ENCODE assay signal across 12 mouse cellular contexts in the genomic region with DNA sequence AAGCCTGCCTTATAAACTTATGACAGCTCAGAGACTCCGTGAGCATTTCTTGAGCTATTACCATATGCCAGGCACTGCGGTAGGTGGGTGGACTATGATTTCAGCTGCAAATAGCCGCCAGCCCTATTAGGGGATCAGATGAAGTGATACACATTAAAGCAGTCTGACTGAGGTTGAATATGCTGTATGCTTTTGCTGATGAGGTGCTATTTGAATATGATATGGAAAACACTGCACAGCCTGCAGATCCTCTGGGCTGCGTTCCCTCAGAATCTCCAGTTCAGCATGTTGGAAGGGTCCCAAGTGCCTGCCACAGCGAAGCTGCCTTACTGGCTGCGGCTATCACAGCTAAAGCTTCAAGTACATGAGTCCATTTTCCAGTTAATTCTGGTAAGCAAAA. TPM values are rescaled to one million over a fixed set of nuclear protein-coding genes. Genes with fewer than 3 reads are reported as not detected.
DNase-seq lines count a peak whose midpoint lies in the region; ATAC-seq and TF ChIP-seq lines count a peak whose summit lies in the region.
"Had no signal": no experiment of that assay in that cellular context is flagged by ENCODE, and none has a peak within 500 bp of the region (broad histone marks: within the 10 kb centered on the region; RNA-seq: fewer than 3 reads in every experiment).

No protein-coding gene starts in this region.

- no peaks in the 10 kb centered on the region for H3K9me3 ChIP-seq in heart, embryonic 16.5 days (replicated peaks; ENCODE audit: control insufficient read depth, low read length)
- H3K9me3 ChIP-seq: embryonic facial prominence, embryonic 12.5 days had no signal

- peak overlapping the region; percentile 65 for H3K27ac ChIP-seq in heart, embryonic 16.5 days (ENCODE audit: low read length)
- H3K27ac ChIP-seq in kidney, adult 2 months (ENCODE audit: insufficient read depth, low read depth, low read length): peak overlapping the region; percentile 98
- H3K27ac ChIP-seq: embryonic facial prominence, embryonic 12.5 days; macrophage had no signal

- TF ChIP-seq POLR2A in kidney, adult 2 months (IDR thresholded peaks at IDR 0.05; ENCODE audit: low read depth, low read length): no peak

- H3K9ac ChIP-seq in heart, embryonic 16.5 days (ENCODE audit: low read length): no peak overlapping the region
- H3K9ac ChIP-seq: embryonic facial prominence, embryonic 12.5 days had no signal

- no peak for TF ChIP-seq CTCF in kidney, adult 2 months (conservative IDR thresholded peaks at IDR 0.05; ENCODE audit: insufficient read depth, insufficient read length, low read depth, low read length)

- H3K4me3 ChIP-seq in heart, embryonic 16.5 days (ENCODE audit: low read length): no peak overlapping the region
- H3K4me3 ChIP-seq in kidney, adult 2 months (ENCODE audit: insufficient read depth, low read depth, low read length): no peak overlapping the region
- H3K4me3 ChIP-seq: embryonic facial prominence, embryonic 12.5 days; myocyte had no signal

- H3K4me2 ChIP-seq in heart, embryonic 16.5 days (ENCODE audit: low read depth, low read length): no peak overlapping the region
- H3K4me2 ChIP-seq: embryonic facial prominence, embryonic 12.5 days had no signal

- no peaks in the 10 kb centered on the region for H3K36me3 ChIP-seq in heart, embryonic 16.5 days (ENCODE audit: control insufficient read depth, insufficient read depth)
- H3K36me3 ChIP-seq in kidney, adult 2 months (ENCODE audit: control insufficient read depth, insufficient read depth, low read length): no peaks in the 10 kb centered on the region
- H3K36me3 ChIP-seq: embryonic facial prominence, embryonic 12.5 days had no signal

- WGBS in heart, embryonic 16.5 days: 47% methylated on average over 6 of the region's 6 CpGs
- 43% methylated on average over 6 of the region's 6 CpGs for WGBS in kidney, adult 2 months

- 0 out of 2 replicates have a peak, but pooled peaks have one; percentile 53 for ATAC-seq in heart, embryonic 16.5 days (replicated peaks; ENCODE audit: extremely low read depth, insufficient read depth, low FRiP score)
- no peak for ATAC-seq in inflammation-experienced regulatory T-cells, adult 6 months

- DNase-seq in adrenal gland, postnatal 10 days: peak; percentile 14
- DNase-seq in adrenal gland, postnatal 4 days (ENCODE audit: low spot score in 2 of 2): no peak
- no peak for DNase-seq in heart, adult 8-10 months (ENCODE audit: low spot score)
- peak; percentile 65 for DNase-seq in brain, adult 2 months (ENCODE audit: low read depth, low spot score)
- DNase-seq in kidney, adult 2 months: peak; percentile 53
- no peak for DNase-seq in spleen, adult 12 weeks (ENCODE audit: low spot score)
- DNase-seq: adrenal gland, postnatal 14 days had no signal

- H3K27me3 ChIP-seq in heart, embryonic 16.5 days (ENCODE audit: control insufficient read depth, insufficient read depth, low read length): no peaks in the 10 kb centered on the region
- H3K27me3 ChIP-seq in kidney, adult 2 months (replicated peaks; ENCODE audit: control insufficient read depth, insufficient read depth, low read length): no peaks in the 10 kb centered on the region
- H3K27me3 ChIP-seq: embryonic facial prominence, embryonic 12.5 days had no signal

- H3K4me1 ChIP-seq in heart, embryonic 16.5 days (ENCODE audit: control insufficient read depth, insufficient read depth, low read length): peaks cover 18% of the 10 kb centered on the region
- peaks cover 9% of the 10 kb centered on the region for H3K4me1 ChIP-seq in kidney, adult 2 months (ENCODE audit: control insufficient read depth, insufficient read depth, low read length)
- H3K4me1 ChIP-seq: embryonic facial prominence, embryonic 12.5 days had no signal

RNA-seq across cellular contexts. Expression of gene Slc9a6, which starts 57.7 kb away (rescaled TPM):
- total RNA-seq in adrenal gland, postnatal 10 days (2021): 10 to 100 TPM; 22.3 to 22.5 TPM
- 10 to 100 TPM; 20.5 to 25.2 TPM for total RNA-seq in adrenal gland, postnatal 4 days (2021)
- polyA plus RNA-seq in heart, embryonic 16.5 days (2015; fragmentation: Nextera tagmentation; extraction: Ambion mirVana): 7.1 and 7.3 TPM in 2 replicates
- 10 to 100 TPM; 23.4 to 28.6 (median 26.0) TPM for total RNA-seq in heart, adult 8-10 months (2022)
- polyA plus RNA-seq in kidney, adult 2 months (2012; rRNA removed): 22.8 and 25.5 TPM in 2 replicates
- 10 to 100 TPM in 1 of 3 experiments, 1 to 10 TPM in 2; 6.2 to 12.3 (median 9.2) TPM for polyA plus RNA-seq in inflammation-experienced regulatory T-cells, adult 6 months (2017; shearing (Covaris generic))

Comparison
In these comparisons a context has a peak if more than half of its experiments do, and no peak if none do; other contexts are left out.
1. DNase-seq: peak in adrenal gland, postnatal 10 days (single experiment), brain, adult 2 months (single experiment) and kidney, adult 2 months (single experiment); none in adrenal gland, postnatal 4 days (0 of 2), heart, adult 8-10 months (single experiment) and spleen, adult 12 weeks (single experiment).